Mouse (Mus musculus) cerebellum, adult 2 months (tissue): ENCODE results near the gene Lbhd2. TPM values are rescaled to one million over a fixed set of nuclear protein-coding genes. Genes with fewer than 3 reads are reported as not detected.

Experiments used
- DNase-seq, 2 experiments: peaks; one replicate each; pipeline ENCODE4 v3.0.0; 2021
- H3K27ac ChIP-seq: fragments of 200-500 bp; 2 replicates; pipeline ENCODE4 v1.5.1; 2012; ENCODE audit warnings: low read length, control low read depth, inconsistent platforms; ENCODE audit not compliant: insufficient read depth
- H3K27me3 ChIP-seq: fragments of 200-500 bp; 2 replicates; pipeline ENCODE4 v1.6.1; 2012; ENCODE audit warnings: inconsistent platforms, mild to moderate bottlenecking, low read length, moderate library complexity; ENCODE audit not compliant: control insufficient read depth, insufficient read depth
- H3K4me1 ChIP-seq: fragments of 200-500 bp; 2 replicates; pipeline ENCODE4 v1.6.1; 2011; ENCODE audit warnings: low read length; ENCODE audit not compliant: control insufficient read depth, insufficient read depth
- H3K4me3 ChIP-seq: fragments of 200-500 bp; replicated peaks from 2 replicates; pipeline ENCODE3; 2011; ENCODE audit warnings: mild to moderate bottlenecking, low read depth, low read length, control low read depth; ENCODE audit not compliant: insufficient read depth
- CTCF ChIP-seq: fragments of 200-500 bp; IDR thresholded peaks from 2 replicates; pipeline ENCODE4 v1.5.1; 2011; ENCODE audit warnings: low read depth, mild to moderate bottlenecking, control low read depth, low read length, moderate library complexity, borderline replicate concordance; ENCODE audit not compliant: insufficient read depth
- POLR2A ChIP-seq: fragments of 200-500 bp; IDR thresholded peaks from 2 replicates; pipeline ENCODE4 v1.6.1; 2011; ENCODE audit warnings: low read length, control low read depth, borderline replicate concordance; ENCODE audit not compliant: insufficient read depth
- WGBS: fragments of 180-500 bp; shearing (Covaris S2); methylation state at CpG from one replicate; pipeline ENCODE4 v1.1.7; 2018; 5-methylcytosine and 5-hydroxymethylcytosine counted together
- polyA plus RNA-seq: library from polyadenylated mRNA; depleted of rRNA; stranded (reverse); fragments of >200 nt; gene quantifications from 2 replicates; pipeline ENCODE4 v1.2.3, GENCODE M21; 2012

Lbhd2 gene
- polyA plus RNA-seq, 1 experiment: 2.5 TPM

DNA sequence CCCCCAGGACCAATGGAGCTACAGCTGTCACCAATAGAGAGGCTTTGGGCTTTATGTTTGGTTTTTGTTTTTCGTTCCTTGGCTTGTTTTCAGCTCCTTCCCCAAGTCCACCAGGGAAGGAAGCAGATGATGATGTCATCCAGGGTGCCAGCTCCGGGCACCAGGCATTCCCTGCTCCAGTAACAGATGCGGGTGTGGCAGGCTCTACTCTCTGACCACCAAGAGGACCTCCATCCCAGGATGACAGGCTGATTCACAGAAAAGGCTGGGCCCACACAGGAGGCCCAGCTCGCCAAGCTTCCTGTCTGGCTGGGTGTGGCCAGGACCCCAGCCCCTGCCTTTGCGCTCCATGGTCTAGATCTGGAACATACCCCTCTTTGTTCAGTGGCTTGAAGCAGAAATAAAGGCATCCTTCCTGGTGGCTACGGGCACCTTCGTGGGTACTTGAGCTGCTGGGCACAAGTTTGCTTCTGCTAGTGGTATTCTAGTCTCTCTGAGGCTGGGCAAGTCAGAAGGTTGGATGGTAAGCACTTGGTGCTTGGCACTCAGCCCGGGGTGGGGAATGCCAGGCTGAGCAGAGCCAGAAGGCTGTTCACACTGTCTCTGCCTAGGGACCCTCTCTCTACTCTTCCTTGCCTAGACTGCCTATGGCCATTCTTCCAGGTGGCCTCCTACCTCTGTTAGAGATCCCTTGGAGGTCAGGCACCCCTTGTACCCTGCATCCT lies 5.2 kb downstream of the Lbhd2 start:
- no peak overlapping the region for H3K27ac ChIP-seq
- 52% methylated on average over 8 of the region's 8 CpGs for WGBS
- no peaks in the 10 kb centered on the region for H3K27me3 ChIP-seq
- DNase-seq: no peak
- TF ChIP-seq POLR2A: no peak
- peaks cover 13% of the 10 kb centered on the region for H3K4me1 ChIP-seq
- H3K4me3 ChIP-seq: no peak overlapping the region

GRCm38 (mm10) chr12:111412581-111413284 lies 6.1 kb downstream of the Lbhd2 start:
- DNase-seq: peak in 1 of 2 experiments; percentile 34
- WGBS: 49% methylated on average over 12 of the region's 12 CpGs

DNA sequence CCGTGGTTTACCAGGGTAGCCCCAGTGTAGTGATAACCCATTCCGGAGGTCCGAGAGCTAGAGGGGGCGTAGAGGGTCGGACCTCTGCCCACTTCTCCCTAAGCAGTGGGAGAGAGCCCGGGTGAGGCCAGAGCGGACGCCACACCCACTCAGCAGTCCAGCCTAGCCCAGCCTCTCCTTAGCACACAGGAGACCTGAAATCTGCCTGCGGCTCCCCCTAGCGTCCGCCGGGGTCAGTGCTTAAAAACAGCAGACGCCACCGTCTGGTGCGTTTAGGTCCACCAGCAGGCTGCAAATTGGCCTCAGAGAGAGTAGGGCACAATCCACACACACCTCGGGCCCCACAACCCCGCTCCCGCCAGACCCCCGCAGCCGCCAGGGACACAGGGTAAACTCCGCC lies 6.7 kb downstream of the Lbhd2 start:
- peak; percentile 85 to 90 for DNase-seq

More at GRCm38 (mm10) chr12:111412581-111413284, 6.1 kb downstream of the Lbhd2 start:
- TF ChIP-seq POLR2A (no peak), CTCF (no peak)
- H3K4me3 ChIP-seq: no peak overlapping the region
- H3K27ac ChIP-seq: no peak overlapping the region
- H3K27me3 ChIP-seq: no peaks in the 10 kb centered on the region
- peaks cover 13% of the 10 kb centered on the region for H3K4me1 ChIP-seq

DNA sequence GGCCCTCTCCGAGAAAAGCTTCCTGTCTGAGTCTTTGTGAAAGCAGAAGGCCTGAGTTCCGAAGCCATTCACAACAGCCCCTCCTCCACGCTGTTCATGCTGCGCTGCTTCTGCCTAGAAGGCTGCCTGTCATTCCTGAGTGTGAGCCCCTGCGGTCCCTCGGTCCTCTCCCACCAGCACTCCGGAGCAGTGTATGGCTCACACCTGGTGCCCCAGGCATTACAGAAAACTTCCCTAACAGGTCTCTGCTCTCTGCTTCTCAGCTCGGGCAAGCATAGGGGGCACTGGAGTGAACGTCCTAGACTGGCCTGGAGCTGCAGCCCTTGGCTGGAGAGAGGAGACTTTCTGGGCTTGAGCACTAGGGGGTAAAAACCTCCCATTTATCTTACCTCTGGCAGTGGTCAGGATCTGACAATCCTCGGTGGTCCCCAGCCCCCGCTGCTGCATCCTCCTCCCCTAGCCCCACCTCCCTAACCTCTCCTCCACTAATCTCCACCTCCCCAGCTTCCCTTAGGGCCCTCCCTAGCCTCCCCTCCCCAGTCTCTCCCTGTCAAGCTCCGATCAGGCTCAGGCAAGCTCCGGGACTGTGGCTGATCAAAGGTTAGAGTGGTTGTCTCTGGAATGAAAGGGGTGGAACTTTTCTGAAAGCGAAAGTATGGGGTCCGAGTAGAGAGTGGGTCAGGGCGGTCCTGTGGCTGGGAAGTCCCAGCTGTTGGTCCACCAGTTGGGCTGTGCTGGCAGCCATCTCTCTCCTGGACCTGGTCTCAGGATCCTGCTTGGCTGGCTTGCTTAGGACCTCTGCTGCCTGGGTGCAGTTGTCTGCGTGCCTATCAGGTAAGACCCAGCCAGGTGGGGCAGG lies 10.5 kb downstream of the Lbhd2 start, which contains the start of gene Exoc3l4:
TSS of gene Exoc3l4 (plus strand) at position 97 of the 859 bp plus-strand sequence.
- no peak within 1 kb of the TSS for H3K4me3 ChIP-seq
- 16% methylated on average over 17 of the region's 17 CpGs for WGBS
- H3K4me1 ChIP-seq: no peaks in the 10 kb centered on the region
- H3K27me3 ChIP-seq: no peaks in the 10 kb centered on the region
- no peak for DNase-seq
- TF ChIP-seq CTCF: no peak
- TF ChIP-seq POLR2A: no peak
- H3K27ac ChIP-seq: no peak within 1 kb of the TSS

More for the DNA sequence above, 6.7 kb downstream of the Lbhd2 start:
- Histone ChIP-seq H3K27me3 (no peaks in the 10 kb centered on the region), H3K4me3 (no peak overlapping the region), H3K4me1 (peaks cover 13% of the 10 kb centered on the region), H3K27ac (no peak overlapping the region)
- TF ChIP-seq CTCF (peak; percentile 97), POLR2A (no peak)
- 2% methylated on average over 21 of the region's 21 CpGs for WGBS

GRCm38 (mm10) chr12:111419918-111420317 lies 13.3 kb downstream of the Lbhd2 start:
- H3K27ac ChIP-seq: no peak overlapping the region
- DNase-seq: no peak
- no peaks in the 10 kb centered on the region for H3K4me1 ChIP-seq
- no peaks in the 10 kb centered on the region for H3K27me3 ChIP-seq
- WGBS: 88% methylated on average over 5 of the region's 5 CpGs
- TF ChIP-seq POLR2A (no peak), CTCF (no peak)
- H3K4me3 ChIP-seq: no peak overlapping the region

- 62% methylated on average over 7 of the region's 7 CpGs for WGBS
- Histone ChIP-seq H3K4me3 (no peak overlapping the region), H3K4me1 (no peaks in the 10 kb centered on the region), H3K27ac (no peak overlapping the region), H3K27me3 (no peaks in the 10 kb centered on the region)
- DNase-seq: no peak
- no peak for TF ChIP-seq POLR2A
- TF ChIP-seq CTCF: no peak
These were observed 14.5 kb downstream of the Lbhd2 start for GRCm38 (mm10) chr12:111420946-111421709.

- Histone ChIP-seq H3K4me3 (no peak overlapping the region), H3K27ac (no peak overlapping the region), H3K4me1 (no peaks in the 10 kb centered on the region), H3K27me3 (no peaks in the 10 kb centered on the region)
- TF ChIP-seq POLR2A (no peak), CTCF (no peak)
- WGBS: 68% methylated on average over 5 of the region's 5 CpGs
- DNase-seq: no peak
These were observed 16.2 kb downstream of the Lbhd2 start for GRCm38 (mm10) chr12:111422852-111423251.
